Mouse (Mus musculus): ENCODE results near the gene Rerg.
A peak's percentile ranks its signal among the peaks of the same experiment; 100 is the strongest.

Gene Rerg

DNA sequence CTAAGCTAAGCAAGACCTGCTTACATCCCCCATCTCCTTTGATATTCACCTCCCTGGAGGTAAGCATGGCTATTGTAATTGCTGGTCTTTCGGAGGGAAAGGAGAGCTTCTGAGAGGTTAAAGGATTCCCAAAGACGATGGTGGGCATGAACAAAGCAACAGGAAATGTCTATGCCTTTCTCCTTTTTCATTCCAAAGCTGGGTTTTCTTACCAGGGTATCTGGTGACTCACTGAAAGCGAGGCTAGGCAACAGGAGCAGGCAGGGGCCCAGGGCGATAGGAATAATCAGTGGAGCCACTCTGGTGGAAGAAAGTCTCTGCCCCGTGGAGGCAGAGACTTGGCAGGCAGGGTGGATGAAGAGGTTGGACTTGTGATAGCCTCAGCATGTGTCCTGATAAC is at the start of gene Rerg:
TSS of gene Rerg (minus strand) at position 272 of the 400 bp plus-strand sequence.
- no peak for DNase-seq (ENCODE audit: low read depth, low spot score)

DNA sequence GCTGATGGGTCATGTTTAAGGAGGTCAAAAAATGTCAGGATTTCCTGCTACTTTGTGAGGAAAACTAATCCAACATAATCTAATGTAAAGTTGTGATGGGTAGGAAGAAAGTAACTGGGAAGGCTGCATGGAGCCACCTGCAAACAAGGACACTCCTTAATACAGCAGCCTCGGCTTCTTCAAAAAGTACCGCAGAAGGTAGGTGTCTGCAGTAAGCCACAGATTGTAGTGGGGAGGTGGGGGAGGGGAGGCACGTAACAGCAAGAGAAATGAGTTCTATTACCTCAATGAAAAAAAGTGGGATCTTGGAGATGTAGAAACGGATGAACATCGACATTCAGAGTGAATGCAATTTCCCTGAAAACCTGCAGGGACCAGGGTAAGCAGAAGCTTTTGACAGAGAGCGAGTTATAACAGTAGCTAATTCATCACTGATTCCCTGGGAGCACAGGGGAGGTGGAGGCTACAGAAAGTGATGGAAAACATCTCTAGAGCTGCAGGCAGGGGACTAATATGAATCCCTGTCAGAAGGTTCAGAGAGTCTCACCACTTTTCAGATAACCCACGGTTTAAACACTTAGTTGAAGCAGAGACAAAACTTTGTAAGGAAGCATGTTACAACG is 47.7 kb upstream of the Rerg start:
- DNase-seq (ENCODE audit: low read depth, low spot score): no peak

DNA sequence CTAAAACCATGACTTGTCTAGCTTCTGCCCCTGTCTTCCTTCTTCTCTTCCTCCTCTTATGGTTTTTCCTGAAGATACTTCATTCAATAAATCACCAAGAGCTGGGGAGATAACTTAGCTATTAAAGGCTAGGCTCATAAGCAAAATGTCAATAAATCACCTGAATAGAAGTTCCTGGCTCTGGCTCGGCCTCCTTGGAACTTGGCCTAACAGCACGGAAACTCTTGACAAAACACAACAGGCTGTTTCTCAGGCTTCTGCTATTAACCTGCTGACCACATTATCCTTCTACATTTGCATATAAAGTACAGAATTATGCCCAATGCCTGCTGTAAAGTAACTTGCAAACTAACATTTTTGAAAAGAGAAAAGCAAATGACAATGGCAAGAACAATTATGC is 41.1 kb upstream of the Rerg start:
- no peak for DNase-seq (ENCODE audit: low read depth, low spot score)

DNA sequence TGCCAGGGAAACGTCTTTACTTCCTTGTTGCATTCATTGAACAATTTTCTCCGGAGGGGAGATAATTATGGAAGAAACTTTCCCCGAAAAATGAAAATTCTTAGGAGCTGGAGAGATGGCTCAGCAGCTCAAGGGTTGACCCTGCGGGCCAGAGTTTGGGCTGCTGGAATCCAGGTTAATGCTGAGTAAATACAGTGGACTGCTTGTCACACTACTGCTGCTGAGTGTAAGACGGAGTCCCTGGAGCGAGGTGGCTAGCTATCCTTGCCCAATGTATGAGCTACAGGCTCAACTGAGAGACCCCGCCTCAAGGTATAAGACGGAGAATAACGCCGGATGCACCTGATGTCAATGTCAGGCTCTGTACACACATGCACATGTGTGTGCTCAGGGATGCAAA is 40.7 kb upstream of the Rerg start:
- DNase-seq (ENCODE audit: low read depth, low spot score): no peak

DNA sequence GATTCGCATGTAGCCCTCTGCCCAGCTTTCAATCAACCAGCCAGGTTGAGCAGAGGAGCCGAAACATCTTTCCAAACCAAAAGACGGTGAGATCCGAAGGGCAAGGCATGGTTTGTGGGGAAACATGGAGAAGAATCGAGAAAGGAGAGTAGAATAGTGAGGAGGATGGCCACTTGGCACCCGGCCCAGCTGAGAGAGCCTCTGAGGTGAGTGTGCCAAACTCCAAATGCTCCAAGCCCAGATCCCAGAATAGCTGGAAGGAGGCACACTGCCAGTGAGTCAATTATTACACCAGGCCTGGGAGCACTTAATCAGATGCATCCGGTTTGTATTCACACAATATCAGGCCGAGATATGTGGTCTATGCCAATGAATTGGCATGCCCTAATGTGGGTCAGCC is 39.7 kb upstream of the Rerg start:
- DNase-seq (ENCODE audit: low read depth, low spot score): no peak

DNA sequence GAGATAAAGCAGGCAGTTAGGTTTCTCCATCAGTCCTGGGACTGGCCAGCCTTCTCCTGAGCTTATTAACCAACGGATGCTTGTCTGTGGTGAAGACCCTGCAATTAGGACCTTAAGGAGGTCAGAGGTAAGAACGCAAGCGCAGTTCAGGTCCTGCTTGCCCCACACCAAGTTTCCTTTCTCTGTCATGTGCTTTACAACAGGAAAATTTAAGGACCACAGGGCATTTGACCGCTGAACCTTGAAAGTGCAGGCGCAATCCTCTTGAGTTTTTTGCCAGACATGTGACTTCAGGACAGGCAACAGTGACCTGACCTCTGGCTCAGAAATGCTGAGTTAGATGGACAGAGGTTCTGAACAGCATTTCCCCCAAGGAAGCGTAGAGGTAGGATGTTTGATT is 36.8 kb upstream of the Rerg start:
- DNase-seq (ENCODE audit: low read depth, low spot score): no peak

DNA sequence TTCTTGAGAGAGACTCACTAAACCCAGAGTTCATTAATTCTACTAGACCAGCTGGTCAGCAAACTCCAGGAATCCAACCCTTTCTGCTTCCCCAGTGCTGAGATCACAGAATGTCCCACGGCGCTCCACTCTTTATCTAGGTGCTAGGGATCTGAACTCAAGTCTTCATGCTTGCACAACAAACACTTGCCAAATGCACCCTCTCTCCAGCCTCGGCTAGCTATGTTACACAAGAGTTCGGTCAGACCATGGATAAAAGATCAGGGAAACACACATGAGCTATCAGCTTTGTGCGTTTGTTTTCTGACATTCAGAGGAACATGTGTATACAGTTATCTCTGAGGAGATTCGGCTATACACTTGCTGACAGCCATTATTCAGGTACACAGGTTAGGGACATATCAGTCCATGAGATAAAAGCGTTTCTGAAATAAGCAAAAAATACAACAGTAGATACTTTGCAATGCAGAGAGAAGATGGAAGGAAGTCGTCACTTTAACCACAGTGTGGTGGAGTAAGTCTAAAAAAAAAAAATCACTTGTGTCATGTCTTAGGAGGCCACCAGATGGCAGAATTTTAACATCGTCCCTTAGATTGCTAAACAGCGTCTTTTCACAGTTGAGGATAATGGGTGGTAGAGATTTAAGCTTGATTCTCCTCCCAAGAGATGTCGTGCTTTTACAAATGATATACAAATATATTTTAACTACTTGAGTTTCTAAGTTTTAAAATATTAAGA is 35.5 kb upstream of the Rerg start:
- peak; percentile 21 for DNase-seq (ENCODE audit: low read depth, low spot score)

DNA sequence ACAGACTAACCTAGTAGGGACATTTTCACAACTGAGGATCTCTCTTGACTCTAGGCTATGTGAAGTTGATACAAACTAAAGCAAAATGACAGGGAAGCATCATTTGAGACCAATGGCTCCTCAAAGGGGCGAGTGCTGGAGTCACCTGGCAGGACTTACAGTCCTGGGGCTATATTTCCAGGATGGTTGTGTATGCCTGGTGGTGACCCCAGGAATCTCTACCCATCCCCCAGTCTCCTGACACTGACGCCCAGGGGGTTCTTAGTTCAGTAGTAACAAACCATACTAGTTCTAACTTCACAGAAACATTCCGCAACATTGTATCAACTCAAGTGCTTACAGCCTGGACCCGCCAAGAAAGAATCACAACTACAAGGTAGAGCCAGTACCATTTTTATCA is 32.4 kb upstream of the Rerg start:
- DNase-seq (ENCODE audit: low read depth, low spot score): no peak

DNA sequence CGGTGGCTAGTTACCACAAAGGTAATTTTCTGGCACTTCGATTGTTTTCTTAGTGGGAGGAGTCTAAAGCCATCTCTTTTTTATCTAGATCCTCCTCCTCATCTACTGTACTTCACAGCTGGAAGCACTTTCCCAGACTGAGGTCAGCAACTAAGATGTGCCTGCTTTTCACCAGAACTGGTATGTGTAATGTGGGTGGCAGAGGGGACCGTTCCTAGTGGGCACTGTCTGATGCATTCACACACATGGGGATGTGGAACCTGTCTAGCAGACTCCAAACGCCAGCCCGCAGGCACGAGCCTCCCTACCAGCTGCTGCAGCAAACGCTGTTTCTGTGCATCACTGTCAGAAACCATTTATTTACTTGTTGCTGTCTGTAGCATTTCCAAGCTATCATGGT is 31.3 kb upstream of the Rerg start:
- DNase-seq (ENCODE audit: low read depth, low spot score): no peak

DNA sequence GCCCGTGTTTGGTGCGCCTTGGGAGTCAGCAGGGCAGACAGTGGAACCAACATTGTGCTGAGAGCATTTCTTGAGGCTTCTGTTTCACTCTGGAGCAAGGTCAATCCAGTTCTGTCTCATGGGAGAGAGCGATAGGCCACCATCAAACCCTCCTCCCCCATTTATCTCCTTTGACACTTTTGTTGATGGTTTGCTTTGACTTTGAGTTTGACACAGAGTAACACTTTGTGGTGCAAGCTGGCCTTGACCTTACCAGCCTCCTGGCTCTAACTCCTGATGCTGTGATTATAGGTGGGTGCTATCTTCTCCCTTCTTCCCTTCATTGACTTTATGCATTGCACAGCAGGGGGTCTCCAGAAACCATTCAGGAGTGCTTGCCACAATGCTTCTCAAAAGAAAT is 30.9 kb upstream of the Rerg start:
- DNase-seq (ENCODE audit: low read depth, low spot score): no peak

DNA sequence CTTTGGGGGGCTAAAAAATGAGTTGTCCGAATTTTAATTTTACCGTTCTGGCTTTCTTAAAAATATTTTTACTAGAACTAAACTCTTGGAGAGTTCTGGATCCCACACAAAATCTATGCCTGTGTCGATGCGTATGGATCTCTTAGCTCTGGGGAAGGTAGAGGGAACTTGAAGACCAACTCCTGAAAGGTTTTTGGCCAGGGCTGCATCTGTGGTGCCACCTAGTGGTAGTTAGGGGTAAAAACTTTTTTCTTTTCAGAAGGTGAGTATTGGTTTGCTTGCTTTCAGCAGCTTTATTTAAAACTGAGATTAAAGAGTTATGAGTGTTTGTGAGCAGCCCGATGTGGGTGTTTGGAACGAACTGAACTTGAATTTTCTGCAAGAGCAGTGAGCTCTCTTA is 21.8 kb upstream of the Rerg start:
- DNase-seq (ENCODE audit: low read depth, low spot score): peak; percentile 59

DNA sequence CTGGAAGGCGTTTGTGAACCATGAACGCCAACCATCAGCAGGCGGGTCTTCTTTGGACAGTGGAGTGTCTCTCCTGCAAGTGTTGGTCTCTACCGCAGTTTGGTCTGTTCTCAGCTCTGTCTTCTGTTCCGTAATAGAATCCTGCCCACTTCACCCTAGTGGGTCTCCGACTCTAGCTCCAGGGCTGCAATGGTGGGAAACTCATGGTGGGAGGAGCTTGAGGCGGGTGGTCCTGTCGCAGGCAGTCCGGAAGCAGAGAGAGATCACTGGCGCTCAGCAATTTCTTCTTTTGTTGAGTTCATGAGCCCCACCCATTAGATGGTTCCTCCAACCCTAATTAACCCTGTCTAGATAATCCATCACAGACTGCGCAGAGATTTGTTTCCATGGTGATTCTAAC is 20.7 kb upstream of the Rerg start:
- no peak for DNase-seq (ENCODE audit: low read depth, low spot score)

DNA sequence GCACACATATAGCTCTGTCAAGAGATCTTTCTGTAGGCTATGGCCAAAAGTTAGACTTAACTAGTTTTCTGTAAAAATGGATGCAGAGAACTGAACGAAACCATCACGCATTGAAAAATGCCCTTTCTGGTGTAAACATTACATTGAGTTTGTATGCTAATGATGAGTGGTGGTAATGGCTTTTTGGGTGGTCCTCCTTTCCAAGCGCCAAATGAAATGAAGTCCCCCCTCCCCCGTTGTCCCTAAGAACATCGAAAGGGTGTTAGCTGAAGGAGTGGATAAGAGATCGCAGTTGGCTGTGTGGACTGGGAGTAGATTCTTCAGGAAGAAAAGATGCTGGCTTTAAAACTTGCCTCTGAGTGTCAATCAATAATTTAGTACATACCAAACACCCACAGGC is 20.3 kb upstream of the Rerg start:
- DNase-seq (ENCODE audit: low read depth, low spot score): no peak

DNA sequence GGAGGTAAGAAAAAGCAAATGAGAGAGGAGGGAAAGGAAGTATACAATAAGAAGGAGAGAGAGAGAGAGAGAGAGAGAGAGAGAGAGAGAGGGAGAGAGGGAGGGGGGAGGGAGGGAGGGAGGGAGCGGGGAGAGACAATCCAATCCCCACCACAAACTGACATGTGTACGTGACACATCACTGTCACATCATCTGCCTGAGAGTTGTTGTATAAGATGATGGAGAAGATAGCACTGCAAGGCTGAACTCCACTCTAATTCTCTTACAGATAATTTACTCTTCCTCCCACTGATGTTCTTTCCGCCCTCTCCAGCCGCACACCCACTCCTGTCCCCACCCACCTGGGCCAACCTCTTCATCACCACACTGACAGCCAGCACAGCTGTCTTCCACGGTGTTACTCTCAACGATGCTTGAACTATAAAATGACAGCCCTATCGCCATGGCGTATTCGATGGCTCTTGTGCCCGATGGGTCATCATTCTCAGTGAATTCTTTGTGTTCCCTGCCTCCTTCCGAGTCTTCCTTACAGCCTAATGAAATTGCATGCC is 18.2 kb upstream of the Rerg start:
- no peak for DNase-seq (ENCODE audit: low read depth, low spot score)

DNA sequence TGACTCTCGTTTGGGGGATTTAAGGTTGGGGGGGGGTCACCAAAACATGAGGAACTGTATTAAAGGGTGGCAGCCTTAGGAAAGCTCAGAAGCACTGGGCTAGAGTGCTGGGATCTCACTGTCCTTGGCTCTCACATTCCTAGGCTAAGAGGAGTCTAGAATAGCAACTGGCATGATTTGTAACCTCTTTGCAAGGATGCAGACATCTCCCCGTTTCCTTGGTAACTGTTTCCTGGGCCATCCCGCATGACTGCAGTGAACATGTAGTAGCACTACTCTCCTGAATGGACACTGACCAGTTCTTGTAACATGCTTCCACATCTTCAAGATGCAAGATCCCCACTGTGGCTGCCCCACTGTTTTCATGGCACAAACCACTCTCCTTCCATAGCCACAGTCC is 17.1 kb upstream of the Rerg start:
- no peak for DNase-seq (ENCODE audit: low read depth, low spot score)

DNA sequence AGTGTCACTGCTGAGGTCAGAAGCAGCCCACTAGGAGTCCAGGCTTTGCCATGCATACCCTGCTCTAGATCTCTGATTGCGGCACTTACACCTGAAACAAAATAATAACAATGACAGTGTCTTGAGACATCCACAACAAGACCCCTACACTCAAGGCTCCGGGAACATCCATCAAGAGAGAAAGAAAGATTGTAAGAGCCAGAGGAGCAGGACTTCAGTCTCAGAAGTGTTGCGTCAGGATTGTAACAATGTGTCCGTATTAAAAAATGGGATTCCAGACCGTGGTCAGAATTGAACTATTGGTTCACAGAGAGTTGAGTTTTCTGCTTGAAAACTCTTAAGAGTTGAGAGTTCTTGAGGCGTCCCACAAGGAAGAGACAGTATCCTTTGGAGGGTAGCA is 10.3 kb upstream of the Rerg start:
- DNase-seq (ENCODE audit: low read depth, low spot score): no peak

DNA sequence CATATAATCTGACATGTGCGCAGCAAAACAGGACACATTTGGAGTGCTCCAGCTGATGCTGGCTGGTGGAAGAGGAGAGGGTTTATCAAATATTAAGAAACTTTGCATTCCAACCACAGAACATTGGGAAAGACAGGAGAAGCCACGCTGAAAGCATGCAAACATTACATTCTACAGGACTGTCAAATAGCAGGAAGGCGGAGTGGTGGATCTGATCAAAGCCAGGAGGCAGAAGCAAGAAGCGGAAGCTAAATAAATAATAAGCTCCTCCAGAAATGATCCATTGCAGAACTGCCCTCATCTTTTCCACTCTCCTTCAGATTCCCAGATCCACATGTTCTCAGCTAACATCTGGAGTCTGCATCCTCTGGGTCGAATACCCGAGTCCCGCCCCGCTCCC is 9.8 kb upstream of the Rerg start:
- DNase-seq (ENCODE audit: low read depth, low spot score): no peak

DNA sequence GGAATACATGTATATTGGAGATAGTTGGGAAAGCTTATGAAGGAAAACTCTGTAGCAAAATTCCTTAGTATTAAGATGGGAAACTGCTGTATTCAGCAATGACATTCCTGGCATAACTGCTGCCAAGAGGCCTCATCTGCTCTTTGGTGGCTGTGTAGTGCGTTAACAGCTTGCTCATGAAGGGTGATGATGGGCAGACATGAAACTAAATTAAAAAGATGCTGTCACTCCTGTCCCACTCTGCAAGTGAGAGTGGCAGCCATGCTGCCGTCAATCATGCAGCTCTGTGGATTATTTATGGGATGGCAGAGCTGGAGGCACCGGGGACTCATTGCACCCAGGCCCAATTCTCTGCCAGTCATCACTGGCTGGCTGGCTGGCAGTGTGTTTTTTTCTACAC is 8.7 kb upstream of the Rerg start:
- DNase-seq (ENCODE audit: low read depth, low spot score): no peak

DNA sequence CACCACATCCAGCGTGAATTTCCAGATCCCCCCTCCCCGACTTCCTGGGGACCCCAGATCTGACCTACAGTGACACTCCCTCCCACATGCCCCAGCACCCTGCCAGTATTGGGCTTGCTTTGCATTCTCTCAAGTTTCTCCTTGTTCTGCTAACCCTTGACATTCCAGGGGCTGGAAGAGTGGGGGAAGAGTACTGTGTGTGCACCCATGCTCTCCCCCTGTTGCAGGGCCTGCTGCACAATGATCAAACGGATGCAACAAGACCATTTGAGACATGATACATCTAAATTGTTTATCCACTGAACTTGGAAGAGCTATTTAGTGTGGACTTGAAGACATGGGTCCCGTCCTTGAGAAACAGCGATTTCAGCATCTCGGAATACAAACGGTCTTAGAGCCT is 349 bp upstream of the Rerg start:
- DNase-seq (ENCODE audit: low read depth, low spot score): no peak

DNA sequence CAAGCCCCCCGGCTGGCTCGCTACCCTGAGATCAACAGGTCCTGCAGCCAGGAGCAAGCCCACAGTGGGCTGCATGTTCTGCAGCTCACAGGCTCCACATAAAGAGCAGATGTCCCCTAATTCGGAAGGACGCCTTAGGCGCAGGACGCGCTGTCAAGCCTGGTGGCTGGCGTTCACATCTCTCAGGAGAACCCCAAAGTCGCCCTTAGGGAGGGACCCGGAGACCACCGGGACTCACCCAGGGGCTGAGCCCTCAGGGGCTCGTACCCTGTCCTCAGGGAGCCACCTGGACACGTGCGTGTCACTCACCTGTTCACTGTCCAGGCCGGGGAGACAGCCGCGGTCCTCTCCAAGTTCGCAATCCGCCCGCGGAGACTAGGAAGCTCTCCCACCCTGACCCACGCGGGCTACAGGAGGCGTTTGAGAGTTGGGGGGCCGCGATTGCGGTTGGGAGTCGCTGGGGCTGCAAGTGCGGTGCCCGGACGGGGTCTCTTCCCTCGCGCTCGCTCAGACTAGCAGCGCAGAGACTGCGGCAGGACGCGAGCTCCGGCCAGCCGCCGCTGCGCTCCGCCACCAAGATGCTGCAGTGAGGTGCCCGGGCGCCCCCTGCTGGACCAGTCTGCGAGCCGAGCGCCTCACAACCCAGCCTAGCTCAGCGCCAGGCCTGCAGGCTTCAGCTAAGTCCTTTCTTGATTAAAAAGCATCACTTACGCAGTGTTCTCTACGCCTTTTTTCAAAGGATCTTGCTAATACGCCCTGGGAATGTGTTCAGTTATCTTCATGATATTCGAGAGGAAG is 927 bp downstream of the Rerg start:
- peak; percentile 78 for DNase-seq (ENCODE audit: low read depth, low spot score)

DNA sequence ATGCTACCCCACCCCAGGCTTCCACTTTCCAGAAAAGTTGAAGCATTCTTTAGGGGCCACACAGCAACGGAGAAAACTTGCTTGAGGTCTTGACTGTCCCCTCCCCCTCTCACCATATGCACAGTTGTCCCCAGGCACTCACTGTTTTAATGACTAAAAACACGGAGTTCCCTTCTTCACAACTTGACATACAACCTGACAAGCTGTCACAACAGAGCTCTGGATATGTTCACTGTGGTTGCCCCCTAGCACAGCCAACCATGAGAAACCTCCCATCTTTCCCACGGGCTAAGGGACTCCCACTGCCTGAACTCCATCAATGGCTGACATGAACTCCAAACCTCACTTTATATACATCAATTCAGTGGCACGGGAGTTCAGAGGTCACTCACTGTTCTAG is 3.5 kb downstream of the Rerg start:
- DNase-seq (ENCODE audit: low read depth, low spot score): no peak

DNA sequence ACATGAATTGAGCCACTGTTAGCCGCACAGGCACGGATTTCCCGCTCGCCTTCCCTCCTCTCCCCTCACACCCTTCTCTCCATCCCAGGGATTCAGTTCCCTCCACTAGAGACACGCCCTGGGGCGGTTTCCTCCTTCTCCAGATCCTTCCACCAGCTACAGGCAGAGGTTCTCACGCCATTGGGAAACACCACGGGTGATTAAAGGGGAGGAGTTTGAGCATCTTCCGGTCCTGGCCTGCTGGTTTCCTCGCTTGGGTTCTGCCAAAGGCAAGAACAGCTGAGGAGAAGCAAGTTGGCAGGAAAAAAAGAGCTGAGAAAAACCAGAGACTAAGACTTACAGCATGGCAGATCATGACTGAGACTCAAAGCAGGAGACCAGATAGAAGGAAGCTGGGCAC is 6.7 kb downstream of the Rerg start:
- no peak for DNase-seq (ENCODE audit: low read depth, low spot score)

DNA sequence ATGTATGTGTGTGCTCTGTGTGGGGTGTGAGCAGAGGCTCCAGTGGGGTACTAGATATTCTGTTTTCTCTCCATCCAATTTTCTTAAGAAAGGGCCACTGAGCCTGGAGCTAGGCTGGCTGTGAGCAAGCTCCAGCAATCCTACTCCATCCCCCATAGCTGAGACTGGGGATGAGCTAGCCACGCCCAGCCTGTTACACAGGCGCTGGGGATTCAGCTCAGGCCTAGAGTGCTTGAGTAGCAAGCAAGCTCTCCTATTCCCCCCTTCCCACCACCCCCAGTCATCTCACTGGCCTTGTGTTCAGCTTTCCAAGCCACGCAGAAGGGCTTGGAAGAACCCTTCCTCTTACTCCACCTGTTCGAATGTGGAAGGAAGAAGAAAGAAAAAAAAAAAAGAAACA is 7.2 kb downstream of the Rerg start:
- no peak for DNase-seq (ENCODE audit: low read depth, low spot score)

All from CD4-positive, CD25-positive, alpha-beta regulatory T cell, adult 2 months (primary cell).